Mouse (Mus musculus): ENCODE data around the gene Camkmt. TPM values are rescaled to one million over a fixed set of nuclear protein-coding genes. Genes with fewer than 3 reads are reported as not detected.

Camkmt gene
- polyA plus RNA-seq, 2 experiments from 2014 or later, result 6.6 to 7.6 TPM

GRCm38 (mm10) chr17:85374834-85375176 is 284.5 kb downstream of the Camkmt start:
- ATAC-seq, result no peak

- no peak for ATAC-seq
These were observed 285.2 kb downstream of the Camkmt start for GRCm38 (mm10) chr17:85375523-85375922.

GRCm38 (mm10) chr17:85377496-85377895 is 287.1 kb downstream of the Camkmt start:
- ATAC-seq, result no peak

- no peak for ATAC-seq
These were observed 288.7 kb downstream of the Camkmt start for GRCm38 (mm10) chr17:85379101-85379500.

GRCm38 (mm10) chr17:85381578-85382223 is 291.3 kb downstream of the Camkmt start:
- no peak for ATAC-seq

GRCm38 (mm10) chr17:85382344-85382743 is 292.0 kb downstream of the Camkmt start:
- no peak for ATAC-seq

GRCm38 (mm10) chr17:85382906-85383305 is 292.6 kb downstream of the Camkmt start:
- ATAC-seq, result no peak

- no peak for ATAC-seq
These were observed 302.9 kb downstream of the Camkmt start for GRCm38 (mm10) chr17:85393091-85393890.

- no peak for ATAC-seq
These were observed 303.6 kb downstream of the Camkmt start for GRCm38 (mm10) chr17:85393891-85394321.

GRCm38 (mm10) chr17:85395502-85395901 is 305.1 kb downstream of the Camkmt start:
- no peak for ATAC-seq

GRCm38 (mm10) chr17:85400751-85401150 is 310.4 kb downstream of the Camkmt start:
- no peak for ATAC-seq

GRCm38 (mm10) chr17:85405161-85405560 is 314.8 kb downstream of the Camkmt start:
- ATAC-seq, result no peak

GRCm38 (mm10) chr17:85406195-85406594 is 315.8 kb downstream of the Camkmt start:
- ATAC-seq, result no peak

GRCm38 (mm10) chr17:85428831-85429230 is 338.5 kb downstream of the Camkmt start:
- ATAC-seq, result no peak

GRCm38 (mm10) chr17:85432923-85433322 is 342.6 kb downstream of the Camkmt start:
- ATAC-seq, result no peak

GRCm38 (mm10) chr17:85443036-85443435 is 352.7 kb downstream of the Camkmt start:
- no peak for ATAC-seq

GRCm38 (mm10) chr17:85454419-85454983 is 364.1 kb downstream of the Camkmt start:
- no peak for ATAC-seq

GRCm38 (mm10) chr17:85455063-85455462 is 364.7 kb downstream of the Camkmt start:
- no peak for ATAC-seq

- no peak for ATAC-seq
These were observed 367.7 kb downstream of the Camkmt start for GRCm38 (mm10) chr17:85458075-85458474.

GRCm38 (mm10) chr17:85458589-85458988 is 368.2 kb downstream of the Camkmt start:
- no peak for ATAC-seq

- no peak for ATAC-seq
These were observed 371.2 kb downstream of the Camkmt start for GRCm38 (mm10) chr17:85461577-85461976.

- no peak for ATAC-seq
These were observed 373.4 kb downstream of the Camkmt start for GRCm38 (mm10) chr17:85463497-85464392.

All from activated CD4-positive, CD25-positive, alpha-beta regulatory T cell, adult 4 months (primary cell).